Mouse (Mus musculus) C2C12 (cell line): Measurements from ENCODE around the gene Arl4a. TPM values are rescaled to one million over a fixed set of nuclear protein-coding genes. Genes with fewer than 3 reads are reported as not detected.

Source experiments
- H3K27me3 ChIP-seq: one replicate; pipeline ENCODE4 v1.6.1; 2011; ENCODE audit not compliant: control insufficient read depth, insufficient read depth, insufficient read length
- H3K36me3 ChIP-seq: one replicate; pipeline ENCODE4 v1.6.1; 2011; ENCODE audit not compliant: control insufficient read depth, insufficient read depth
- H3K4me3 ChIP-seq: one replicate; pipeline ENCODE4 v1.5.1; 2011; ENCODE audit warnings: mild to moderate bottlenecking, control low read depth; ENCODE audit not compliant: poor library complexity, insufficient read depth, severe bottlenecking
- H3K79me2 ChIP-seq: one replicate; pipeline ENCODE4 v1.6.1; 2011; ENCODE audit not compliant: control insufficient read depth, insufficient read depth
- H3K79me3 ChIP-seq: one replicate; pipeline ENCODE4 v1.6.1; 2011; ENCODE audit warnings: low read depth, control low read depth
- H3ac ChIP-seq: one replicate; pipeline ENCODE3; 2011; ENCODE audit warnings: low read depth; ENCODE audit not compliant: control insufficient read depth, insufficient read length
- CEBPB ChIP-seq: IDR thresholded peaks from one replicate; pipeline ENCODE4 v1.6.1; 2011; ENCODE audit warnings: low read depth, mild to moderate bottlenecking, control low read depth, moderate library complexity
- CTCF ChIP-seq: IDR thresholded peaks from one replicate; pipeline ENCODE4 v1.5.1; 2011; ENCODE audit not compliant: control insufficient read depth, insufficient read depth, insufficient read length
- FOSL1 ChIP-seq: IDR thresholded peaks from one replicate; pipeline ENCODE4 v1.8.0; 2011; ENCODE audit warnings: mild to moderate bottlenecking, low read length; ENCODE audit not compliant: poor library complexity, insufficient read depth, severe bottlenecking
- MAX ChIP-seq: IDR thresholded peaks from one replicate; pipeline ENCODE4 v1.6.1; 2011; ENCODE audit warnings: mild to moderate bottlenecking, control low read depth
- MYOD1 ChIP-seq: IDR thresholded peaks from one replicate; pipeline ENCODE4 v1.6.1; 2011; ENCODE audit warnings: low read depth; ENCODE audit not compliant: control insufficient read depth, insufficient read length
- MYOG ChIP-seq: IDR thresholded peaks from one replicate; pipeline ENCODE4 v1.6.1; 2011; ENCODE audit not compliant: control insufficient read depth, insufficient read length; ENCODE audit errors: extremely low read depth
- USF1 ChIP-seq: IDR thresholded peaks from one replicate; pipeline ENCODE4 v1.6.1; 2011; ENCODE audit warnings: low read depth, mild to moderate bottlenecking, control low read depth, moderate library complexity
- long read RNA-seq, 2 experiments: library from polyadenylated mRNA; unstranded; transcript quantifications; one replicate each; pipeline ENCODE4 v2.0.0; 2019 to 2020
- polyA plus RNA-seq: library from polyadenylated mRNA; unstranded; fragments of >200 nt; fragmentation: generic; extraction: Trizol; gene quantifications from one replicate; pipeline ENCODE4 v1.2.1, GENCODE M21; 2012; ENCODE audit warnings: missing spikeins

The Arl4a gene
- polyA plus RNA-seq, result 11.7 TPM
- long read RNA-seq, experiment 1, transcript Arl4a-201 (2 exons, 1,200 nt), result major isoform, 9 of 13 reads
- long read RNA-seq, experiment 1, partial matches to known transcripts, result 0 of 13 reads
- long read RNA-seq, experiment 1, other reads (novel, unspliced or antisense), result 0 of 13 reads
- long read RNA-seq, experiment 2, transcript Arl4a-201 (2 exons, 1,200 nt), result major isoform, 8 of 12 reads
- long read RNA-seq, experiment 2, partial matches to known transcripts, result 1 of 12 reads
- long read RNA-seq, experiment 2, other reads (novel, unspliced or antisense), result 0 of 12 reads

DNA sequence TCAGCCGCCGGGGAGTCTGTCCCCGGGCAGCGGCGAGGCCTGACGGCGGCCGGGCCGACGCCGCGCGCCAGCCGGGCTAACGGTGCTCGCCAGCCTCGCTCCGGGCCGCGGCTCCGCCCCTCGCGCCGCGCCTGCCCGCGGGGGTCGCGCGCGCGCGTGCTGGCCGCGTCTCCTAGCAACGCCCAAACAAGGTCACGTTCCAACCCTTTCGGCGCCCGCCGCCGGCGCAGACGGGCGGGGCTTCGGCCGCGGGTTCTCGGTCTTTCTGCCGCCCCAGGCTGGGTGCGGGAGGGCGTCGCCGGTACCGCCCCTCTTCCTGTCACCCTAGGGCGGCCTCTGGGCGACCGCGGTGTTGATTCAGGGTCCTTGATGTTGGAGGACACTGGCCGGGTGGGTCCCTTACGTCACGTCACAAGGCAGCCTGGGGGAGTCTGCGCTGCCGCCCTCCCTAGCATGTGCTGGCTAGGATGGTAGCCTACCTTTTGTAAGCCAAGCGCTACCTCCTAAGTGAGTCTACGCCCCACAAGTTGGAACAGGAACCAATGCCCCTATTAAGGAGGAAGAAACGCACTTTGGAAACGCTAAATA is at the start of gene Arl4a:
Arl4a (minus strand) TSS at position 150 of the 588 bp plus-strand sequence.
- Histone ChIP-seq H3ac (peak within 1 kb of the TSS; percentile 82), H3K4me3 (peak within 1 kb of the TSS; percentile 42), H3K36me3 (no peaks in the 10 kb centered on the region), H3K79me3 (no peaks in the 10 kb centered on the region), H3K27me3 (no peaks in the 10 kb centered on the region), H3K79me2 (no peaks in the 10 kb centered on the region)
- TF ChIP-seq MAX (peak; percentile 11), USF1 (peak; percentile 1), FOSL1 (no peak)

- no peak for TF ChIP-seq CTCF
- TF ChIP-seq CEBPB, result no peak
- H3ac ChIP-seq, result no peak overlapping the region
- H3K79me2 ChIP-seq, result no peaks in the 10 kb centered on the region
- no peaks in the 10 kb centered on the region for H3K79me3 ChIP-seq
- H3K27me3 ChIP-seq, result no peaks in the 10 kb centered on the region
- no peaks in the 10 kb centered on the region for H3K36me3 ChIP-seq
- no peak overlapping the region for H3K4me3 ChIP-seq
Measured at GRCm38 (mm10) chr12:40085731-40086322, 48.0 kb upstream of the Arl4a start.

GRCm38 (mm10) chr12:40082453-40083238 is 44.8 kb upstream of the Arl4a start:
- TF ChIP-seq CEBPB, result no peak
- no peak for TF ChIP-seq FOSL1
- no peak for TF ChIP-seq USF1
- no peak for TF ChIP-seq CTCF
- TF ChIP-seq MAX, result no peak
- TF ChIP-seq MYOG, result no peak
- no peak for TF ChIP-seq MYOD1
- Histone ChIP-seq H3K4me3 (no peak overlapping the region), H3K36me3 (no peaks in the 10 kb centered on the region), H3K79me2 (no peaks in the 10 kb centered on the region), H3K27me3 (no peaks in the 10 kb centered on the region), H3ac (no peak overlapping the region), H3K79me3 (no peaks in the 10 kb centered on the region)

DNA sequence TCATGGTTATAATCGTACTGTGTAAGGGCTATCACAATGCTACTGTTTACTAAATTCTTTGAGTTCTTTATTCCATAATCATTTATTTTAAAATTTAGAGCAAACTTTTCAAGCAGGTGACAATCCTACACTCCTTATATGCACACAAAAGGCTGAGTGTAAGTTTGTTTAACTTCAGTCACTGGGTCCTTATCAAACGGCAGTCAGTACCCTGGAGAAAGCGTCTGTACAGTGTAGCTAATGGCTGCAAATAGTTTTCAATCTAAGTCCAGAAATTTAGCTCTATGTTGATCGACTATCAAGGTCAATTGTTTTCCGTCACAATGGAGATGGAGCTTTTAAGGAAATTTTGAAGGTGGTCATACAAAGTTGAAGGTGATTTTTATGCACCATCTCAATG is 44.2 kb upstream of the Arl4a start:
- Histone ChIP-seq H3K27me3 (no peaks in the 10 kb centered on the region), H3K79me2 (no peaks in the 10 kb centered on the region), H3K36me3 (no peaks in the 10 kb centered on the region), H3K4me3 (no peak overlapping the region), H3ac (no peak overlapping the region), H3K79me3 (no peaks in the 10 kb centered on the region)
- no peak for TF ChIP-seq CTCF
- TF ChIP-seq MAX, result no peak
- no peak for TF ChIP-seq MYOD1
- TF ChIP-seq MYOG, result no peak
- TF ChIP-seq FOSL1, result no peak
- no peak for TF ChIP-seq USF1

- Histone ChIP-seq H3K4me3 (no peak overlapping the region), H3K79me2 (no peaks in the 10 kb centered on the region), H3K27me3 (peaks cover 3% of the 10 kb centered on the region), H3K36me3 (no peaks in the 10 kb centered on the region), H3K79me3 (no peaks in the 10 kb centered on the region), H3ac (no peak overlapping the region)
- no peak for TF ChIP-seq FOSL1
- TF ChIP-seq MYOG, result no peak
- TF ChIP-seq MYOD1, result no peak
- no peak for TF ChIP-seq USF1
- no peak for TF ChIP-seq MAX
- TF ChIP-seq CEBPB, result no peak
- TF ChIP-seq CTCF, result no peak
Measured at GRCm38 (mm10) chr12:40073660-40074059, 35.8 kb upstream of the Arl4a start.

DNA sequence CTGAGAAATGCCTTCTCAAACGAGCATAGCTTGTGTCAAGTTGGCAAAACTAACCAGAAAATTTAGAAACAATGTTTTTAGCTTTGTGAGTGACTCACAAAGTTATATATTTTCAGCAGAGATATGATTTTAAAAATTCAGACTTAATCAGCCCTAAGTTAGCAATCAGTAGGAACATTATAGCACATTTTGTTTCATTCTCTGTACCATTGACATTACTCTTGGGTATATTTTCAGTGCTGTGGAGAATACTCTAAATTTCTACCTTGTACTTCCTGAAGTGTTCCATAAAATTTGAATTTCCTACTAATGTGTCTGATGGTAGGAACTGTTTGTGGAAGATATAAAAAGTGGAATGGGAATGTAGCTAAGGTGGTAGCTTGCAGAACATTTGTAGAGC is 9.2 kb upstream of the Arl4a start:
- Histone ChIP-seq H3K27me3 (no peaks in the 10 kb centered on the region), H3ac (no peak overlapping the region), H3K4me3 (no peak overlapping the region), H3K79me2 (no peaks in the 10 kb centered on the region), H3K79me3 (no peaks in the 10 kb centered on the region), H3K36me3 (no peaks in the 10 kb centered on the region)
- TF ChIP-seq CTCF, result no peak
- TF ChIP-seq MAX, result no peak
- no peak for TF ChIP-seq CEBPB
- TF ChIP-seq MYOD1, result no peak
- TF ChIP-seq USF1, result no peak
- TF ChIP-seq FOSL1, result no peak
- no peak for TF ChIP-seq MYOG
